Mouse (Mus musculus) C3H10T1/2 (cell line): ENCODE data around the gene Zfp993. TPM values are rescaled to one million over a fixed set of nuclear protein-coding genes. Genes with fewer than 3 reads are reported as not detected.

ENCODE experiments used
- polyA plus RNA-seq, 2 experiments: library from polyadenylated mRNA; unstranded; fragments of >200 nt; fragmentation: generic; extraction: Trizol; gene quantifications; one replicate each; pipeline ENCODE4 v1.2.1; 2012; ENCODE audit warnings: missing spikeins in 2 of 2

Gene Zfp993
- under 1 TPM; 0.02 to 0.21 TPM for polyA plus RNA-seq

GRCm38 (mm10) chr4:146610774-146611400 is at the start of gene Zfp993:
Gene Zfp993 (plus strand): TSS chr4:146610961.

Other genes with a start within 250 kb of the Zfp993 start
- gene Zfp992, start 161.9 kb upstream of the Zfp993 start, polyA plus RNA-seq = under 1 TPM; 0.14 to 0.60 TPM
- gene Zfp981, start 108.9 kb upstream of the Zfp993 start, polyA plus RNA-seq = under 1 TPM in 1 of 2 experiments, not detected in 1; 0.06 TPM